Mouse (Mus musculus) small intestine, adult 2 months (tissue): ENCODE results near the gene Col1a1. TPM values are rescaled to one million over a fixed set of nuclear protein-coding genes. Genes with fewer than 3 reads are reported as not detected.

ENCODE experiments used
- H3K27ac ChIP-seq: fragments of 200-500 bp; 2 replicates; pipeline ENCODE4 v1.5.1; 2012; ENCODE audit warnings: low read depth, low read length, control low read depth, inconsistent platforms; ENCODE audit not compliant: insufficient read depth
- H3K27me3 ChIP-seq: fragments of 200-500 bp; 2 replicates; pipeline ENCODE4 v1.6.1; 2012; ENCODE audit warnings: mild to moderate bottlenecking, moderate library complexity, low read length, inconsistent platforms; ENCODE audit not compliant: control insufficient read depth, insufficient read depth
- H3K36me3 ChIP-seq: fragments of 200-500 bp; 2 replicates; pipeline ENCODE4 v1.6.1; 2012; ENCODE audit warnings: mild to moderate bottlenecking, low read length, control low read depth, inconsistent platforms; ENCODE audit not compliant: control insufficient read depth, insufficient read depth
- H3K4me1 ChIP-seq: fragments of 200-500 bp; 2 replicates; pipeline ENCODE4 v1.6.1; 2012; ENCODE audit warnings: low read length, inconsistent platforms, mixed read lengths; ENCODE audit not compliant: control insufficient read depth, insufficient read depth, insufficient read length
- H3K4me3 ChIP-seq: fragments of 200-500 bp; 2 replicates; pipeline ENCODE4 v1.5.1; 2012; ENCODE audit warnings: low read depth, mild to moderate bottlenecking, control low read depth, inconsistent platforms, low read length, moderate library complexity
- CTCF ChIP-seq: fragments of 200-500 bp; IDR thresholded peaks from 2 replicates; pipeline ENCODE4 v1.5.1; 2012; ENCODE audit warnings: low read depth, mild to moderate bottlenecking, control low read depth, inconsistent platforms, low read length, moderate library complexity, mixed read lengths; ENCODE audit not compliant: insufficient replicate concordance, insufficient read length; ENCODE audit errors: extremely low read depth
- POLR2A ChIP-seq: fragments of 200-500 bp; IDR thresholded peaks from 2 replicates; pipeline ENCODE4 v1.6.1; 2012; ENCODE audit warnings: low read depth, mild to moderate bottlenecking, control low read depth, inconsistent platforms, low read length, moderate library complexity
- WGBS: fragments of 180-500 bp; shearing (Covaris S2); methylation state at CpG from one replicate; pipeline ENCODE4 v1.1.7; 2018; 5-methylcytosine and 5-hydroxymethylcytosine counted together
- polyA plus RNA-seq: library from polyadenylated mRNA; depleted of rRNA; stranded (reverse); fragments of >200 nt; gene quantifications from 2 replicates; pipeline ENCODE4 v1.2.3, GENCODE M21; 2012

Col1a1 gene
- polyA plus RNA-seq, 1 experiment = 51.1 TPM

GRCm38 (mm10) chr11:94937335-94937781 is 1.3 kb downstream of the Col1a1 start:
- Histone ChIP-seq H3K4me1 (peaks cover 6% of the 10 kb centered on the region), H3K4me3 (peak overlapping the region; percentile 58), H3K36me3 (no peaks in the 10 kb centered on the region), H3K27ac (peak overlapping the region; percentile 15; the same call in 1 of the 2 replicates), H3K27me3 (peaks cover 7% of the 10 kb centered on the region; the same call in 1 of the 2 replicates)
- under 1% methylated on average over 18 of the region's 18 CpGs for WGBS
- no peak for TF ChIP-seq CTCF
- TF ChIP-seq POLR2A = no peak

- Histone ChIP-seq H3K27ac (peak overlapping the region; percentile 15; the same call in 1 of the 2 replicates), H3K4me1 (peaks cover 6% of the 10 kb centered on the region), H3K36me3 (no peaks in the 10 kb centered on the region), H3K27me3 (peaks cover 7% of the 10 kb centered on the region; the same call in 1 of the 2 replicates), H3K4me3 (peak overlapping the region; percentile 58)
- TF ChIP-seq POLR2A = no peak
- no peak for TF ChIP-seq CTCF
- WGBS = 2% methylated on average over 15 of the region's 15 CpGs
Observed at GRCm38 (mm10) chr11:94937787-94938186, 1.8 kb downstream of the Col1a1 start.

GRCm38 (mm10) chr11:94938296-94938695 is 2.3 kb downstream of the Col1a1 start:
- Histone ChIP-seq H3K27ac (no peak overlapping the region), H3K4me3 (no peak overlapping the region; the same call in 1 of the 2 replicates), H3K27me3 (peaks cover 4% of the 10 kb centered on the region; the same call in 1 of the 2 replicates), H3K36me3 (no peaks in the 10 kb centered on the region), H3K4me1 (peaks cover 6% of the 10 kb centered on the region)
- WGBS = 31% methylated on average over 9 of the region's 9 CpGs
- TF ChIP-seq POLR2A (no peak), CTCF (no peak)

GRCm38 (mm10) chr11:94939280-94939679 is 3.3 kb downstream of the Col1a1 start:
- H3K27me3 ChIP-seq = no peaks in the 10 kb centered on the region; the same call in 1 of the 2 replicates
- H3K36me3 ChIP-seq = no peaks in the 10 kb centered on the region
- H3K4me1 ChIP-seq = peaks cover 6% of the 10 kb centered on the region
- no peak overlapping the region for H3K27ac ChIP-seq
- no peak for TF ChIP-seq POLR2A
- peak; percentile 89; the same call in 1 of the 2 replicates for TF ChIP-seq CTCF
- 19% methylated on average over 4 of the region's 4 CpGs for WGBS
- no peak overlapping the region for H3K4me3 ChIP-seq

- Histone ChIP-seq H3K27me3 (no peaks in the 10 kb centered on the region; the same call in 1 of the 2 replicates), H3K4me1 (peaks cover 6% of the 10 kb centered on the region), H3K36me3 (no peaks in the 10 kb centered on the region), H3K27ac (no peak overlapping the region), H3K4me3 (no peak overlapping the region)
- no peak for TF ChIP-seq POLR2A
- no peak for TF ChIP-seq CTCF
- 26% methylated on average over 9 of the region's 9 CpGs for WGBS
Observed at GRCm38 (mm10) chr11:94941121-94941520, 5.1 kb downstream of the Col1a1 start.

GRCm38 (mm10) chr11:94941776-94942175 is 5.8 kb downstream of the Col1a1 start:
- H3K36me3 ChIP-seq = no peaks in the 10 kb centered on the region
- no peak for TF ChIP-seq CTCF
- no peak for TF ChIP-seq POLR2A
- H3K27me3 ChIP-seq = no peaks in the 10 kb centered on the region; the same call in 1 of the 2 replicates
- WGBS = 69% methylated on average over 8 of the region's 8 CpGs
- no peak overlapping the region for H3K4me3 ChIP-seq
- H3K4me1 ChIP-seq = peaks cover 6% of the 10 kb centered on the region
- H3K27ac ChIP-seq = no peak overlapping the region

GRCm38 (mm10) chr11:94942282-94943023 is 6.4 kb downstream of the Col1a1 start:
- Histone ChIP-seq H3K27ac (no peak overlapping the region), H3K4me3 (no peak overlapping the region), H3K36me3 (no peaks in the 10 kb centered on the region), H3K4me1 (peaks cover 5% of the 10 kb centered on the region), H3K27me3 (no peaks in the 10 kb centered on the region; the same call in 1 of the 2 replicates)
- WGBS = 42% methylated on average over 13 of the region's 13 CpGs
- peak; percentile 59; the same call in 1 of the 2 replicates for TF ChIP-seq CTCF
- no peak for TF ChIP-seq POLR2A
